Mouse (Mus musculus): ENCODE measurements around the gene Prph2. TPM values are rescaled to one million over a fixed set of nuclear protein-coding genes. Genes with fewer than 3 reads are reported as not detected.

The Prph2 gene
- polyA plus RNA-seq, 1 experiment from 2014 or later = not detected

DNA sequence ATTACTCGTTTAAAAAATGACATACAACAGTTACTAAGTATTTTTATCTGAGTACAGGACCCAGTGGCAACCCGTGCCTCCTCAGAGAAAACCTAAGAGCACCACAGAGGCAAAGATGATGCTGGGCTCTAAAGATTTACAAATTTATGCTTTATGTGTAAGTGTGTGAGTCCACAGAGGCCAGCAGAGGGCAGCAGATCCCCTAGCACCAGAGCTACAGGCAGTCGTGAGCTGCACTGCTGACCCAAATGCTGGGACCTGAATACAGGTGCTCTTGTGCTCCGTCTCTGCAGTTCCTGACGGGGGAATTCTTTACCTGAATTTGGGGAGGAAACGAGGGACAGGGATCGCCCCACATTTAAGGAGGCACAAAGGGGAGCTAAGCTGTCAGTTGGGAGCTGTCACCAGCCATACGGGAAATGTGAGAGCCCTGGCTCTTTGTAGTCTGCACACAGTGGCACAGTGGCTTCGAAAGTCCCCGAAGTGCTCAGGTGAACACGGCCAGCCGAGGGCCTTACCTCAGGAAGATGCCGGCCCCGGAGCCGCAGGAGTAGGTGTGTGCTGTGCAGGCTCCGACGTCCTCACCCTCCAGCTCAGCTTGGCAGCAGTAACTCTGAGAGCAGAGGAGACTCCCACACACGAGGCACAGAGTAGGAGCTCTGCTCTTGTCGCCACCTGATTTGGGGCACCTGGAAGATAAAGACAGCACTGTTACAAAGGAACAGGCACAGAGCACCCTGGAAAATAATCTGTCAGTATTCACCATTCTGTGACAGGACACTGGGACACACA lies 23.5 kb downstream of the Prph2 start:
- H3K27me3 ChIP-seq (replicated peaks; ENCODE audit: control insufficient read depth, insufficient read depth, low read length) = no peaks in the 10 kb centered on the region
- no peaks in the 10 kb centered on the region for H3K9me3 ChIP-seq (ENCODE audit: control insufficient read depth, low read length)
- H3K4me2 ChIP-seq (ENCODE audit: low read length) = no peak overlapping the region
- H3K27ac ChIP-seq (ENCODE audit: low read depth, low read length) = no peak overlapping the region
- ATAC-seq = peak; percentile 61; the same call in 1 of the 2 replicates
- no peak overlapping the region for H3K9ac ChIP-seq (ENCODE audit: low read depth, low read length)
- 85% methylated on average over 19 of the region's 19 CpGs for WGBS
- no peaks in the 10 kb centered on the region for H3K4me1 ChIP-seq (ENCODE audit: control insufficient read depth, insufficient read depth, low read depth, low read length)
- H3K4me3 ChIP-seq (ENCODE audit: low read length) = no peak overlapping the region
- peaks cover 73% of the 10 kb centered on the region for H3K36me3 ChIP-seq (ENCODE audit: control insufficient read depth, insufficient read depth, low read length)

DNA sequence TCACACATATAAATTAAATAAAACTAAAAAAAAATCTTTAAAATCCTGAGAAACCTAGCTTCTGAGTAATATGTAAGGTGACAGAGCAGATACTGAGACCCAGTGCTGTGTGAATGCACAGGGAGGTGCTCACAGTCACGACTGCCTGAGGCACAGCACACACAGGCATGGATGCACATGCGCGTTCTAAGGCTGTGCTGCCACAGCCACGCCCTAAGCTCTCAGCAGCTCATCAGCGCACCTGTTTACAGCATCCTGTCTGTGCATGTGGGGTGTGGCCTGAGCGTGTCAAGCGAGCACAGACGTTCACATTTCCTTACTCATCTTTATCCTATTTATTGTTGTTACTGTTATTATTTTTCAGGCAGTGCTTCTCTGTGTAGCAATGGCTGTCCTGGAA lies 30.2 kb downstream of the Prph2 start:
- no peak for ATAC-seq
- 97% methylated on average over 8 of the region's 8 CpGs for WGBS
- Histone ChIP-seq H3K36me3 (ENCODE audit: control insufficient read depth, insufficient read depth, low read length) (peaks cover 64% of the 10 kb centered on the region), H3K9me3 (ENCODE audit: control insufficient read depth, low read length) (no peaks in the 10 kb centered on the region), H3K27me3 (replicated peaks; ENCODE audit: control insufficient read depth, insufficient read depth, low read length) (no peaks in the 10 kb centered on the region), H3K9ac (ENCODE audit: low read depth, low read length) (no peak overlapping the region), H3K4me1 (ENCODE audit: control insufficient read depth, insufficient read depth, low read depth, low read length) (no peaks in the 10 kb centered on the region), H3K27ac (ENCODE audit: low read depth, low read length) (no peak overlapping the region), H3K4me2 (ENCODE audit: low read length) (no peak overlapping the region), H3K4me3 (ENCODE audit: low read length) (no peak overlapping the region)

DNA sequence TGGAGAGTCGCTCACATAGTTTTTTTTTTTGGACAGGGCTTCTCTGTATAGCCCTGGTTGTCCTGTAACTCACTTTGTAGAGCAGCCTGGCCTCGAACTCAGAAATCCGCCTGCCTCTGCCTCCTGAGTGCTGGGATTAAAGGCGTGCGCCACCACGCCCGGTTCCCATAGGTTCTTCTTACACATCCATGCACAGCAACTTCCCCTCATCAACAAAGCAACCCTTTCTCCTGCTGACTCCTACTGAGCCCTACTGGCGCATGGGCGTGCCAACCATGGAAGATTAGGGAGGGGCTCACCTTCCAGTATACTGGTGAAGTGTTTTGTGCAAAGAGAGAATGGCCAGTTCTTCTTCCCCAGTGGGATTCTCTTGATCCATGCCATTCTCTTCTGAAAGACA lies 32.2 kb downstream of the Prph2 start:
- no peak overlapping the region for H3K27ac ChIP-seq (ENCODE audit: low read depth, low read length)
- WGBS = 93% methylated on average over 9 of the region's 9 CpGs
- no peak for ATAC-seq

GRCm38 (mm10) chr17:46946276-46946675 lies 36.0 kb downstream of the Prph2 start:
- no peak overlapping the region for H3K27ac ChIP-seq (ENCODE audit: low read depth, low read length)
- H3K9me3 ChIP-seq (ENCODE audit: control insufficient read depth, low read length) = no peaks in the 10 kb centered on the region
- no peaks in the 10 kb centered on the region for H3K27me3 ChIP-seq (replicated peaks; ENCODE audit: control insufficient read depth, insufficient read depth, low read length)
- H3K36me3 ChIP-seq (ENCODE audit: control insufficient read depth, insufficient read depth, low read length) = peaks cover 50% of the 10 kb centered on the region
- no peak overlapping the region for H3K9ac ChIP-seq (ENCODE audit: low read depth, low read length)
- H3K4me2 ChIP-seq (ENCODE audit: low read length) = no peak overlapping the region
- ATAC-seq = no peak
- H3K4me1 ChIP-seq (ENCODE audit: control insufficient read depth, insufficient read depth, low read depth, low read length) = no peaks in the 10 kb centered on the region
- H3K4me3 ChIP-seq (ENCODE audit: low read length) = no peak overlapping the region
- WGBS = 95% methylated on average over 9 of the region's 9 CpGs

More for the DNA sequence above, 32.2 kb downstream of the Prph2 start:
- H3K9ac ChIP-seq (ENCODE audit: low read depth, low read length) = no peak overlapping the region
- H3K4me2 ChIP-seq (ENCODE audit: low read length) = no peak overlapping the region
- no peaks in the 10 kb centered on the region for H3K27me3 ChIP-seq (replicated peaks; ENCODE audit: control insufficient read depth, insufficient read depth, low read length)
- H3K36me3 ChIP-seq (ENCODE audit: control insufficient read depth, insufficient read depth, low read length) = peaks cover 71% of the 10 kb centered on the region
- no peaks in the 10 kb centered on the region for H3K9me3 ChIP-seq (ENCODE audit: control insufficient read depth, low read length)
- no peak overlapping the region for H3K4me3 ChIP-seq (ENCODE audit: low read length)
- H3K4me1 ChIP-seq (ENCODE audit: control insufficient read depth, insufficient read depth, low read depth, low read length) = no peaks in the 10 kb centered on the region

- no peaks in the 10 kb centered on the region for H3K9me3 ChIP-seq (ENCODE audit: control insufficient read depth, low read length)
- H3K9ac ChIP-seq (ENCODE audit: low read depth, low read length) = no peak overlapping the region
- no peak overlapping the region for H3K4me2 ChIP-seq (ENCODE audit: low read length)
- no peak overlapping the region for H3K4me3 ChIP-seq (ENCODE audit: low read length)
- WGBS = 96% methylated on average over 2 of the region's 2 CpGs
- H3K27me3 ChIP-seq (replicated peaks; ENCODE audit: control insufficient read depth, insufficient read depth, low read length) = no peaks in the 10 kb centered on the region
- H3K36me3 ChIP-seq (ENCODE audit: control insufficient read depth, insufficient read depth, low read length) = peaks cover 63% of the 10 kb centered on the region
- H3K27ac ChIP-seq (ENCODE audit: low read depth, low read length) = no peak overlapping the region
- no peak for ATAC-seq
- no peaks in the 10 kb centered on the region for H3K4me1 ChIP-seq (ENCODE audit: control insufficient read depth, insufficient read depth, low read depth, low read length)
Measured at GRCm38 (mm10) chr17:46958045-46958444, 47.8 kb downstream of the Prph2 start.

GRCm38 (mm10) chr17:46960216-46960615 lies 50.0 kb downstream of the Prph2 start:
- H3K9ac ChIP-seq (ENCODE audit: low read depth, low read length) = no peak overlapping the region
- 92% methylated on average over 10 of the region's 10 CpGs for WGBS

GRCm38 (mm10) chr17:46962153-46962552 lies 51.9 kb downstream of the Prph2 start:
- Histone ChIP-seq H3K4me1 (ENCODE audit: control insufficient read depth, insufficient read depth, low read depth, low read length) (no peaks in the 10 kb centered on the region), H3K36me3 (ENCODE audit: control insufficient read depth, insufficient read depth, low read length) (peaks cover 59% of the 10 kb centered on the region), H3K4me3 (ENCODE audit: low read length) (no peak overlapping the region), H3K27me3 (replicated peaks; ENCODE audit: control insufficient read depth, insufficient read depth, low read length) (no peaks in the 10 kb centered on the region), H3K4me2 (ENCODE audit: low read length) (no peak overlapping the region), H3K9me3 (ENCODE audit: control insufficient read depth, low read length) (no peaks in the 10 kb centered on the region), H3K9ac (ENCODE audit: low read depth, low read length) (no peak overlapping the region), H3K27ac (ENCODE audit: low read depth, low read length) (no peak overlapping the region)
- no peak for ATAC-seq
- WGBS = 85% methylated on average over 3 of the region's 3 CpGs

More at GRCm38 (mm10) chr17:46960216-46960615, 50.0 kb downstream of the Prph2 start:
- Histone ChIP-seq H3K4me1 (ENCODE audit: control insufficient read depth, insufficient read depth, low read depth, low read length) (no peaks in the 10 kb centered on the region), H3K4me2 (ENCODE audit: low read length) (no peak overlapping the region), H3K27ac (ENCODE audit: low read depth, low read length) (no peak overlapping the region), H3K4me3 (ENCODE audit: low read length) (no peak overlapping the region), H3K9me3 (ENCODE audit: control insufficient read depth, low read length) (no peaks in the 10 kb centered on the region), H3K36me3 (ENCODE audit: control insufficient read depth, insufficient read depth, low read length) (peaks cover 59% of the 10 kb centered on the region), H3K27me3 (replicated peaks; ENCODE audit: control insufficient read depth, insufficient read depth, low read length) (no peaks in the 10 kb centered on the region)
- no peak for ATAC-seq

DNA sequence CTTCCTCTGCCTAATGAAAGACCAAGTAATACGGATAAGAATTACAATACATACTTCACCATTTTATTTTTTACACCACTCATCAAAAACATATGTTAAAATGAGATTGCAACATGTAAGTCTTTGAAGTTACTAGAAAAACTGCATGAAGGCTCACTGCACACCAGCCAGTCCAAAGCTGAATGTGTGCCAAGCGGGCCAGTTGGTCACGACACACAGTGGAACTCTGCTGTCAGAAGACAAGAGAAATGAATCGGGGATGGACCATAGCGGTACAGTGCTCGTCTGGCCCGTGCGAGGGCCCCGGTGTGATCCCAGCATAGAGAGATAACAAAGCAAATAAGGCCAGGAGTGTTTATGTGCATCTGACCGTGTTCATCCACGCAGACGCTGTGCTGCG lies 52.9 kb downstream of the Prph2 start:
- Histone ChIP-seq H3K4me1 (ENCODE audit: control insufficient read depth, insufficient read depth, low read depth, low read length) (no peaks in the 10 kb centered on the region), H3K9ac (ENCODE audit: low read depth, low read length) (no peak overlapping the region), H3K4me3 (ENCODE audit: low read length) (no peak overlapping the region), H3K27me3 (replicated peaks; ENCODE audit: control insufficient read depth, insufficient read depth, low read length) (no peaks in the 10 kb centered on the region), H3K4me2 (ENCODE audit: low read length) (no peak overlapping the region), H3K36me3 (ENCODE audit: control insufficient read depth, insufficient read depth, low read length) (peaks cover 60% of the 10 kb centered on the region), H3K9me3 (ENCODE audit: control insufficient read depth, low read length) (no peaks in the 10 kb centered on the region), H3K27ac (ENCODE audit: low read depth, low read length) (no peak overlapping the region)
- ATAC-seq = no peak
- WGBS = 92% methylated on average over 13 of the region's 13 CpGs

DNA sequence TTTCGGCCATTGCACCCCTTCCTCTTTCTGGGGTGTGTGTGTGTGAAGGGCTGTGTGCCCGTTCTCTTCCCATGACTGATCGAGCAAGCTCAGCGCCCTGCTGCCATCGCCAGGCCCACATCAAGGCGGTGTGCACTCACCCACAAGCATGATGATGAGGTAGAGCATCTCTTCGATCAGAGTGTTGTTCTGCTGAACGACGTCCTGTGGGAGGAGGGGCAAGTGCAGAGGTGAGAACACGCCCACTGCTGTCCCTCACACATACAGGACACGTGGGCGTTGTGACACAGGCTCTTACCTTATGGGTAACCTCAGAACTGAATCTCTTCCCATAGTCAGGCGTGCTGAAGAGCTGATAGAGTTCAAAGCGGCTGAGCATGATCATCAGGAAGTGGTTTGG lies 56.6 kb downstream of the Prph2 start:
- H3K4me2 ChIP-seq (ENCODE audit: low read length) = no peak overlapping the region
- H3K9ac ChIP-seq (ENCODE audit: low read depth, low read length) = no peak overlapping the region
- no peaks in the 10 kb centered on the region for H3K9me3 ChIP-seq (ENCODE audit: control insufficient read depth, low read length)
- 93% methylated on average over 14 of the region's 14 CpGs for WGBS
- no peaks in the 10 kb centered on the region for H3K4me1 ChIP-seq (ENCODE audit: control insufficient read depth, insufficient read depth, low read depth, low read length)
- H3K27ac ChIP-seq (ENCODE audit: low read depth, low read length) = no peak overlapping the region
- peaks cover 67% of the 10 kb centered on the region for H3K36me3 ChIP-seq (ENCODE audit: control insufficient read depth, insufficient read depth, low read length)
- H3K27me3 ChIP-seq (replicated peaks; ENCODE audit: control insufficient read depth, insufficient read depth, low read length) = no peaks in the 10 kb centered on the region
- no peak overlapping the region for H3K4me3 ChIP-seq (ENCODE audit: low read length)
- ATAC-seq = no peak

All from hindbrain, embryonic 16.5 days (tissue).